Mouse (Mus musculus) retina, postnatal 1 day (tissue): ENCODE results near the gene Tm9sf1.

Experiments
- DNase-seq: peaks from one replicate; pipeline ENCODE4 v3.0.0-alpha.2; 2012

Tm9sf1 gene

GRCm38 (mm10) chr14:55589271-55589670 lies 54.3 kb downstream of the Tm9sf1 start:
- DNase-seq, result no peak

GRCm38 (mm10) chr14:55586149-55586548 lies 57.5 kb downstream of the Tm9sf1 start:
- DNase-seq, result peak; percentile 8
